Mouse (Mus musculus) CH12.LX (cell line): Measurements from ENCODE around the gene Dusp3. TPM values are rescaled to one million over a fixed set of nuclear protein-coding genes. Genes with fewer than 3 reads are reported as not detected.

Experiments used
- DNase-seq: peaks from one replicate; pipeline ENCODE4 v3.0.0-alpha.2; 2013; ENCODE audit errors: extremely low read depth
- H3K27ac ChIP-seq: 2 replicates; pipeline ENCODE4 v1.5.1; 2012; ENCODE audit warnings: low read depth, mild to moderate bottlenecking, control low read depth, moderate library complexity; ENCODE audit not compliant: insufficient read depth
- H3K27me3 ChIP-seq: replicated peaks from 2 replicates; pipeline ENCODE3; 2012; ENCODE audit warnings: inconsistent platforms
- H3K36me3 ChIP-seq, 2 experiments: replicated peaks in 1 of 2; 2 replicates each; pipeline versions ENCODE3 to v1.6.1; 2012; ENCODE audit warnings: inconsistent platforms in 1 of 2, low read length in 1 of 2, mild to moderate bottlenecking in 1 of 2, mixed read lengths in 1 of 2, moderate library complexity in 1 of 2; ENCODE audit not compliant: control insufficient read depth in 1 of 2, insufficient read depth in 1 of 2
- H3K4me1 ChIP-seq, 2 experiments: 2 replicates each; pipeline ENCODE4 v1.6.1; 2012; ENCODE audit warnings: inconsistent platforms in 1 of 2, moderate library complexity in 1 of 2; ENCODE audit not compliant: insufficient read depth in 2 of 2, control insufficient read depth in 1 of 2
- H3K4me2 ChIP-seq: 2 replicates; pipeline ENCODE4 v1.6.1; 2012; ENCODE audit warnings: low read depth, mild to moderate bottlenecking, control low read depth; ENCODE audit not compliant: poor library complexity, insufficient read depth, severe bottlenecking
- H3K4me3 ChIP-seq, 3 experiments: fragments of 150-350 bp in 1 of 3; sonication (generic) in 1 of 3; replicated peaks in 1 of 3; 2 replicates each; pipeline versions ENCODE3 to v1.5.1; 2011 to 2012; ENCODE audit warnings: low read depth in 2 of 3, low read length in 2 of 3, mild to moderate bottlenecking in 2 of 3, moderate library complexity in 2 of 3, control low read depth in 1 of 3, improper control_type of control experiment in 1 of 3, inconsistent platforms in 1 of 3, mixed read lengths in 1 of 3; ENCODE audit not compliant: poor library complexity in 1 of 3
- H3K79me2 ChIP-seq: replicated peaks from 2 replicates; pipeline ENCODE4 v1.6.1; 2012; ENCODE audit warnings: mild to moderate bottlenecking, moderate library complexity; ENCODE audit not compliant: control insufficient read depth, poor library complexity, insufficient read depth, severe bottlenecking; ENCODE audit errors: extremely low read depth
- H3K9ac ChIP-seq: 2 replicates; pipeline ENCODE4 v1.6.1; 2012; ENCODE audit warnings: low read depth, mild to moderate bottlenecking, control low read depth, moderate library complexity; ENCODE audit not compliant: insufficient read depth
- H3K9me3 ChIP-seq: replicated peaks from 2 replicates; pipeline ENCODE3; 2012; ENCODE audit warnings: low read length, inconsistent platforms, mixed read lengths
- CHD1 ChIP-seq: IDR thresholded peaks from 2 replicates; pipeline ENCODE4 v1.6.1; 2012; ENCODE audit warnings: low read depth, low read length, improper control_type of control experiment, inconsistent platforms
- CHD2 ChIP-seq: IDR thresholded peaks from 2 replicates; pipeline ENCODE4 v1.6.1; 2011; ENCODE audit warnings: low read length, improper control_type of control experiment
- CTCF ChIP-seq, 2 experiments: IDR thresholded peaks in 1 of 2; conservative IDR thresholded peaks in 1 of 2; 2 replicates each; pipeline ENCODE4 v1.5.1; 2011 to 2012; ENCODE audit warnings: low read depth in 2 of 2, low read length in 2 of 2, improper control_type of control experiment in 1 of 2, inconsistent platforms in 1 of 2, mild to moderate bottlenecking in 1 of 2, moderate library complexity in 1 of 2
- E2F4 ChIP-seq: IDR thresholded peaks from 2 replicates; pipeline ENCODE4 v1.6.1; 2011; ENCODE audit warnings: low read depth, low read length, improper control_type of control experiment; ENCODE audit not compliant: insufficient replicate concordance
- ELF1 ChIP-seq: IDR thresholded peaks from 2 replicates; pipeline ENCODE4 v1.6.1; 2014; ENCODE audit warnings: low read depth, mild to moderate bottlenecking, inconsistent platforms, low read length, improper control_type of control experiment
- EP300 ChIP-seq: IDR thresholded peaks from 2 replicates; pipeline ENCODE4 v1.6.1; 2011; ENCODE audit warnings: low read length, improper control_type of control experiment
- GABPA ChIP-seq: IDR thresholded peaks from 2 replicates; pipeline ENCODE4 v1.6.1; 2012; ENCODE audit warnings: low read depth, low read length, improper control_type of control experiment, inconsistent platforms; ENCODE audit not compliant: insufficient replicate concordance
- IRF4 ChIP-seq: IDR thresholded peaks from 2 replicates; pipeline ENCODE4 v1.6.1; 2014; ENCODE audit warnings: low read depth, mild to moderate bottlenecking, inconsistent platforms, low read length, improper control_type of control experiment
- JUND ChIP-seq: conservative IDR thresholded peaks from 2 replicates; pipeline ENCODE4 v1.6.1; 2011; ENCODE audit warnings: low read depth, low read length, improper control_type of control experiment
- KAT2A ChIP-seq: IDR thresholded peaks from 2 replicates; pipeline ENCODE4 v1.6.1; 2012; ENCODE audit warnings: low read length, improper control_type of control experiment, inconsistent platforms; ENCODE audit not compliant: insufficient replicate concordance
- MAFK ChIP-seq: IDR thresholded peaks from 2 replicates; pipeline ENCODE4 v1.6.1; 2011; ENCODE audit warnings: low read length, improper control_type of control experiment; ENCODE audit not compliant: insufficient replicate concordance
- MEF2A ChIP-seq: IDR thresholded peaks from 2 replicates; pipeline ENCODE4 v1.6.1; 2014; ENCODE audit warnings: low read depth, mild to moderate bottlenecking, inconsistent platforms, low read length, improper control_type of control experiment, borderline replicate concordance
- MXI1 ChIP-seq: IDR thresholded peaks from 2 replicates; pipeline ENCODE4 v1.6.1; 2011; ENCODE audit warnings: mild to moderate bottlenecking, low read depth, low read length, improper control_type of control experiment
- MYC ChIP-seq: IDR thresholded peaks from 2 replicates; pipeline ENCODE4 v1.6.1; 2011; ENCODE audit warnings: low read depth, mild to moderate bottlenecking, improper control_type of control experiment, low read length
- NRF1 ChIP-seq: IDR thresholded peaks from 2 replicates; pipeline ENCODE4 v1.6.1; 2014; ENCODE audit warnings: low read depth, mild to moderate bottlenecking, inconsistent platforms, low read length, improper control_type of control experiment, moderate library complexity
- POLR2A ChIP-seq: IDR thresholded peaks from 2 replicates; pipeline ENCODE4 v1.6.1; 2011; ENCODE audit warnings: low read depth, mild to moderate bottlenecking, improper control_type of control experiment, low read length
- RAD21 ChIP-seq: IDR thresholded peaks from 2 replicates; pipeline ENCODE4 v1.6.1; 2011; ENCODE audit warnings: low read depth, mild to moderate bottlenecking, low read length, improper control_type of control experiment, moderate library complexity
- SIN3A ChIP-seq: IDR thresholded peaks from 2 replicates; pipeline ENCODE4 v1.6.1; 2012; ENCODE audit warnings: low read length, improper control_type of control experiment, inconsistent platforms
- TCF12 ChIP-seq: IDR thresholded peaks from 2 replicates; pipeline ENCODE4 v1.6.1; 2014; ENCODE audit warnings: low read depth, mild to moderate bottlenecking, inconsistent platforms, low read length, improper control_type of control experiment
- UBTF ChIP-seq: IDR thresholded peaks from 2 replicates; pipeline ENCODE4 v1.6.1; 2012; ENCODE audit warnings: low read depth, mild to moderate bottlenecking, inconsistent platforms, low read length, improper control_type of control experiment, moderate library complexity
- USF1 ChIP-seq: IDR thresholded peaks from 2 replicates; pipeline ENCODE4 v1.6.1; 2014; ENCODE audit warnings: low read depth, mild to moderate bottlenecking, inconsistent platforms, low read length, improper control_type of control experiment
- ZC3H11A ChIP-seq: IDR thresholded peaks from 2 replicates; pipeline ENCODE4 v1.6.1; 2012; ENCODE audit warnings: low read depth, mild to moderate bottlenecking, inconsistent platforms, low read length, improper control_type of control experiment
- ZKSCAN1 ChIP-seq: IDR thresholded peaks from 2 replicates; pipeline ENCODE4 v1.6.1; 2012; ENCODE audit warnings: low read depth, inconsistent platforms, low read length, improper control_type of control experiment, borderline replicate concordance
- ZNF384 ChIP-seq: IDR thresholded peaks from 2 replicates; pipeline ENCODE4 v1.6.1; 2012; ENCODE audit warnings: low read depth, low read length, improper control_type of control experiment, inconsistent platforms
- dilution Hi-C: fragments of 300-500 bp; cut with MboI; formaldehyde crosslinking; loops from 2 replicates; pipeline ENCODE4 v1.14.3; 2020; ENCODE audit warnings: low sequenced_read_pairs; ENCODE audit not compliant: extremely low pct_unique_long_range_greater_than_20kb, extremely low pct_ligation_motif_present
- in situ Hi-C: fragments of 300-500 bp; cut with MboI; formaldehyde crosslinking; loops from 3 replicates; pipeline ENCODE4 v1.14.3; 2019; ENCODE audit warnings: low sequenced_read_pairs, low pct_ligation_motif_present, low pct_unique_long_range_greater_than_20kb, mixed read lengths
- polyA plus RNA-seq: library from polyadenylated mRNA; unstranded; fragments of >175 nt; gene quantifications from 2 replicates; pipeline ENCODE4 v1.2.1, GENCODE M21; 2012; ENCODE audit warnings: low read depth; ENCODE audit not compliant: insufficient read length
- total RNA-seq, 2 experiments: library from RNA; depleted of rRNA; stranded (reverse); fragments of 300-350 nt in 1 of 2; fragments of >200 nt in 1 of 2; gene quantifications; 2 replicates each; pipeline ENCODE4 v1.2.3; 2012 to 2014

The Dusp3 gene
- total and polyA plus RNA-seq, 3 experiments: 5.6 to 23.6 (median 20.8) TPM

GRCm38 (mm10) chr11:102008954-102009637 is 22.3 kb upstream of the Dusp3 start:
- H3K9ac ChIP-seq: no peak overlapping the region
- no peak overlapping the region for H3K4me3 ChIP-seq
- H3K36me3 ChIP-seq: no peaks in the 10 kb centered on the region
- H3K79me2 ChIP-seq: no peaks in the 10 kb centered on the region
- in situ Hi-C loops: no loop called here
- H3K27ac ChIP-seq: no peak overlapping the region
- dilution Hi-C loops: no loop called here
- peaks cover 0 to 9% of the 10 kb centered on the region in 2 experiments; a peak in 2 of 4 replicates for H3K4me1 ChIP-seq
- H3K27me3 ChIP-seq: peaks cover 92% of the 10 kb centered on the region
- H3K9me3 ChIP-seq: peaks cover 3% of the 10 kb centered on the region
- TF ChIP-seq POLR2A (no peak), CHD2 (no peak), ZNF384 (no peak), ELF1 (no peak), MEF2A (no peak), NRF1 (no peak), KAT2A (no peak), MYC (no peak), CTCF (conservative IDR thresholded peaks at IDR 0.05 in 1 of 2, IDR thresholded peaks at IDR 0.05 in 1 of 2; ENCODE audit: low read depth in 2 of 2, low read length in 2 of 2) (no peak), SIN3A (no peak), ZKSCAN1 (no peak), UBTF (no peak), GABPA (no peak), MXI1 (no peak), JUND (no peak)
- DNase-seq: no peak
- H3K4me2 ChIP-seq: no peak overlapping the region

- DNase-seq: no peak
- no peaks in the 10 kb centered on the region for H3K36me3 ChIP-seq
- H3K4me1 ChIP-seq: peaks cover 0 to 9% of the 10 kb centered on the region in 2 experiments; a peak in 2 of 4 replicates
- TF ChIP-seq ELF1: no peak
- no peak for TF ChIP-seq E2F4
- no peak for TF ChIP-seq RAD21
- no peak for TF ChIP-seq MXI1
- no peak for TF ChIP-seq ZC3H11A
- no peak for TF ChIP-seq USF1
- no peak for TF ChIP-seq CTCF (conservative IDR thresholded peaks at IDR 0.05 in 1 of 2, IDR thresholded peaks at IDR 0.05 in 1 of 2; ENCODE audit: low read depth in 2 of 2, low read length in 2 of 2)
- TF ChIP-seq IRF4: no peak
- TF ChIP-seq ZNF384: no peak
- TF ChIP-seq MYC: no peak
- TF ChIP-seq ZKSCAN1: no peak
- TF ChIP-seq TCF12: no peak
- no peak for TF ChIP-seq CHD2
- TF ChIP-seq MAFK: no peak
- no peak for TF ChIP-seq CHD1
- TF ChIP-seq EP300: no peak
- in situ Hi-C loops (no loop called here), dilution Hi-C loops (no loop called here)
- no peak overlapping the region for H3K4me2 ChIP-seq
- H3K27me3 ChIP-seq: peaks cover 87% of the 10 kb centered on the region
- no peak overlapping the region for H3K4me3 ChIP-seq
- H3K79me2 ChIP-seq: no peaks in the 10 kb centered on the region
- H3K9ac ChIP-seq: no peak overlapping the region
- H3K27ac ChIP-seq: no peak overlapping the region
- H3K9me3 ChIP-seq: peaks cover 3% of the 10 kb centered on the region
Observed at GRCm38 (mm10) chr11:102008372-102008771, 21.6 kb upstream of the Dusp3 start.
